Comparison of ENCODE assay signal across 43 mouse cellular contexts in the genomic region with DNA sequence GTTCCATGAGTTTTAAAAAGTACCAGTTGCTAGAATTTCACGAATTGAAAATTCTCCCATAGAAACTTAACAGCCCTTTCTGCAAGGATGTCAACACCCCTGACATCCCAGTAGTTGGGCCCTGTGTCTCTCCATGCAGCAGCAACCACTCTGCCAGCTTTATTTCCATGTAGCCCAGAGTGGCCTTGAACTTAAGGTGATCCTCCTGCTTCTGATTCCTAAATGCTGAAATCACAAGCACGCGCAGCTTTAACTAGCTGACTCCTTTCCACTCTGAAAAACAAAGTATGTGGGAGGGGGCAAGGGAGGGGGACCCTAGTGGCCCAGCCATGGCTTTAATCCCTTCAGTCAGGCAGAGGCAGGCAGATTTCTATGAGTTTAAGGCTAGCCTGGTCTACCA. TPM values are rescaled to one million over a fixed set of nuclear protein-coding genes. Genes with fewer than 3 reads are reported as not detected.
"Had no signal": no experiment of that assay in that cellular context is flagged by ENCODE, and none has a peak within 500 bp of the region (broad histone marks: within the 10 kb centered on the region; RNA-seq: fewer than 3 reads in every experiment).

No protein-coding gene starts in this region.

- DNase-seq: left cerebral cortex, postnatal 4 days; liver; liver, embryonic 13.5 days; liver, postnatal 0 days; lung, adult 18-20 months; lung, adult 2 months; lung, embryonic 14.5 days; lung, postnatal 10 days; lung, postnatal 14 days; lung, postnatal 36 days; lung, postnatal 4 days; midbrain, embryonic 14.5 days had no signal

- ATAC-seq: liver, embryonic 12.5 days; liver, postnatal 0 days; lung, postnatal 0 days; midbrain, embryonic 13.5 days; midbrain, embryonic 15.5 days; midbrain, embryonic 16.5 days had no signal

RNA-seq across cellular contexts. Expression of a gene that starts 26.7 kb away (rescaled TPM):
- total RNA-seq: left cerebral cortex, postnatal 14 days; left cerebral cortex, postnatal 25 days; left cerebral cortex, postnatal 36 days; liver, adult 2 months; megakaryocyte progenitor cell, adult 5-6 weeks; megakaryocyte, adult 5-6 weeks; megakaryocyte-erythroid progenitor cell, adult 5-6 weeks; monocyte, adult 5-6 weeks had no signal
- polyA plus RNA-seq: limb, embryonic 10.5 days; limb, embryonic 11.5 days; limb, embryonic 12.5 days; limb, embryonic 13.5 days; limb, embryonic 14.5 days; limb, embryonic 15.5 days; liver, adult 2 months; liver, embryonic 11.5 days; liver, embryonic 12.5 days; liver, embryonic 13.5 days; liver, embryonic 14.5 days; liver, embryonic 15.5 days; liver, embryonic 16.5 days; liver, postnatal 0 days; lung, embryonic 14.5 days; macrophage; midbrain, embryonic 10.5 days; midbrain, embryonic 11.5 days; midbrain, embryonic 12.5 days; midbrain, embryonic 13.5 days; midbrain, embryonic 14.5 days; myocyte; neural tube, embryonic 11.5 days; neural tube, embryonic 12.5 days; neural tube, embryonic 13.5 days had no signal
